Mouse (Mus musculus) testis, adult 2 months (tissue): ENCODE measurements around the gene Nr2f2.

Experiments
- CTCF ChIP-seq: fragments of 200-500 bp; IDR thresholded peaks from 2 replicates; pipeline ENCODE4 v1.5.1; 2012; ENCODE audit warnings: low read depth, mild to moderate bottlenecking, inconsistent platforms, low read length, moderate library complexity; ENCODE audit not compliant: control insufficient read depth, insufficient read depth, insufficient replicate concordance
- POLR2A ChIP-seq: fragments of 200-500 bp; IDR thresholded peaks from 2 replicates; pipeline ENCODE4 v1.6.1; 2012; ENCODE audit warnings: low read depth, mild to moderate bottlenecking, inconsistent platforms, low read length, moderate library complexity; ENCODE audit not compliant: control insufficient read depth

DNA sequence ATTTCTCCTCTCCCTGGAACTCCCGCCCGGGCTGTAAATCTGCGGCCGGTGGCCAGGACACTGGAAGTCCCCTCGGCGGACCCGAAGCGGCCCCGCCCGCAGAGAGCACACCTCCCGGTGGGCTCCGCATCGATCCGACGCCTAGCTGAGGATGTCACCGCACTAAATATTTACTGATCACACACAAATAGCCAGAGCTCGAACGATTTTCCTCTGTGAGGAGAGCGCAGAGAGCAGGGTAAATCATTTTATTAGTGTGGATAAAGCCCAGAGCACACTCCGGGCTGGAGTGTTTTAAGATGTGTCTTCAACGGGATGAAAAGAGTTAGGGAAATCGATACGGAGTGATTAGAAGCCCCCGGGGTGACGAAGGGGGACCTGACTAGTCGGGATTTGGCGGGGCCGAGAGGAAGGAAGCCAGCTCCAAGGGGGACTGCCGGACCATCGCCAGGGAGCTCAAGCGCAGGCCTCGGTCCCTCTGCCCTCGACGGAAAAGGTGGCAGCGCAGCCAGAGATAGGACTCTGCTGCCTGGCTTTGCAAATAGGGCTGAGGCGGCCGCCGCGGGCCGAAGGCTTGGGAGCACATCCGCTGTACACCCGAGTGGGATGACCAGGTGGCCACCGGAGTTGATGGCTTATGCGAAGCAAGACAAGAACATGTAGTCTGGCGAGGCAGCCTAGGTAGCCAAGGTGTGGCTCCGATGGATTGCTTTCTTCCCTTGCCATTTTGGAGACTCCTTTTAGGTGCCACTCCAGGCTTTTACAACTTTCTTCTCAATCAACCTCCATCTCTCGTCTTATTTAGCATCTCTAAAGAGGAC, 3.4 kb upstream of the Nr2f2 start:
- no peak for TF ChIP-seq CTCF
- TF ChIP-seq POLR2A = no peak
